Mouse (Mus musculus): ENCODE measurements around the gene Chac2. TPM values are rescaled to one million over a fixed set of nuclear protein-coding genes. Genes with fewer than 3 reads are reported as not detected.
A peak's percentile ranks its signal among the peaks of the same experiment; 100 is the strongest.
"Not testable (repeated sequence)": the region's sequence is repeated elsewhere in the genome, so short reads cannot be mapped to it uniquely, and the experiment has no call there.

Gene Chac2
- total RNA-seq (2021), result 1 to 10 TPM; 9.0 TPM
- long read RNA-seq, experiment 1, partial matches to known transcripts, result 0 of 6 reads
- long read RNA-seq, experiment 1, other reads (novel, unspliced or antisense), result 2 of 6 reads
- long read RNA-seq, experiment 2, partial matches to known transcripts, result 1 of 11 reads
- long read RNA-seq, experiment 2, other reads (novel, unspliced or antisense), result 4 of 11 reads

DNA sequence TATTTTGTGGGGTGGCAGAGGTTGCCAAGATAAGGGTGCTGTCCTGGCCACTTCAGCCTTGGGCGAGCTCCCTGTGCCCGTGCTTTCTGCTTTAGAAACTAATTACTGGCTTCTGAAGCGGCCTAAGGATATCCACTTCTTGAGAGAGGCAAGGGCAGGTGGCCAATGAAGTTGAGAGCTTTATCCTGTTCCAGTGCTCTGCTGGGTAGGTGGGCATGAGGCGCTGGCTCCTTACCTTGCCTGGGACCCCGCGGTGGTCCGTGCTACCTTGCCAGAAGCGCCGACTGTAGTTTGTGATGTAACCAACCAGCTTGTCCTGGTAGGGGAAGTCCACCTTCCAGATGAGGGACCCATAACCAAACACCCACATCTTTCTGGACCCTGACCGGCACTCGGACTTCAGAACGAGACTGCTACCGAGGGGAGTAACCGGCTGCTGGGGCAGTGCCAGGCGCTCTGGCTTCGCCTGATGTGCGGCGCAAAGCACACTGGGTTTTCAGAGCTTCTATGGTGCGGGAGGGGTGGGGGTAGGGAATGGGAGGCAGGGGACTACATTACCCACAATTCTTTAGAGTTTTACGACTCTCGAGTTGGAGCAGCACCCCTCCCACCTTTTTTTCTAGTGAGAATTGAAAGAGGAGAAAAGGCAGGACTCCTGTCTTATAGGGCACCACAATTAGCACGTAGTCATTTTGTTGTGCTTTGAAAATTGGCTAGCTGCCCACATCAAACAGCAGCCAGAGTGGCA lies at the start of gene Chac2:
TSS of gene Chac2 (minus strand) at position 474 of the 748 bp plus-strand sequence.
- DNase-seq (ENCODE audit: low spot score in 2 of 2), result peak; percentile 62 to 77

DNA sequence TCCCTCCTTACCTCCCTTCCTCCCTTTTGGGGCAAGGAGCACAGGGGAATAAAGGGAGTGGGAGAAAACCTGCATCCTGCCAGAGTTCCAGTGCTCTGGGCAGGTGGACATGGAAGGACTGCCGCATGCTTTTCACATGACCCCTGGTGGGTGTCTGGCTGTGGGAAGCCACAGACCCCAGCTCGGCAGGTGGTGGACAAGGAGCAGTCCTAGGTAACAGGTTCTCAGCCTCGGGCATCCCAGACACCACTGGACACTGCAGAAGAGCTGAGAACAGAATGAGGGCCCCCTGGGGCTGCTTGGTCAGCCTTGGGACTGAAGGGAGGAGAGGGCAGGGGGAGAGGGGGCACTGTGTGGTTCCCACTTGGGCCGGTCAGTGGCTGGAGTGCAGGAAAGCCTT lies 48.8 kb upstream of the Chac2 start:
- no peak for DNase-seq (ENCODE audit: low spot score in 2 of 2)

DNA sequence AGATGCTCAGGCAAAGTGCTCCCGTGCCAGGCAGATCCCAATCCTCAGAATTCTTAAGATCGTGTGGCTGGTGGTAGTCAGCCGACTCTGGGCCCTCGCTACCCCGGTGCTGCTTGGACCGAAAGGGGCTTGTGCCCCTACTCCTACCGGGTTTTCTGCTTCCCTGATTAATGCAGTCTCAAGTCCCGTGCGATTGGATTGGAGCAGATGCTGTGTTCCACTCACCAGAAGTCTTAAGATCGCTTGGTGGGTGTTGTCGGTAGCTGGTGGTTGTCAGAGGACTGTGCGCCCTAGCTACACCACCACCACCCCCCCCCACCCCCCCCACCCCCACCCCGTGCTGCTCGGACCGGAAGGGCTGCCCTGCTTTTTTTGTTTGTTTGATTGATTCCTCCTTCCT lies 31.3 kb upstream of the Chac2 start:
- not testable (repeated sequence) for DNase-seq (ENCODE audit: low spot score in 2 of 2)

DNA sequence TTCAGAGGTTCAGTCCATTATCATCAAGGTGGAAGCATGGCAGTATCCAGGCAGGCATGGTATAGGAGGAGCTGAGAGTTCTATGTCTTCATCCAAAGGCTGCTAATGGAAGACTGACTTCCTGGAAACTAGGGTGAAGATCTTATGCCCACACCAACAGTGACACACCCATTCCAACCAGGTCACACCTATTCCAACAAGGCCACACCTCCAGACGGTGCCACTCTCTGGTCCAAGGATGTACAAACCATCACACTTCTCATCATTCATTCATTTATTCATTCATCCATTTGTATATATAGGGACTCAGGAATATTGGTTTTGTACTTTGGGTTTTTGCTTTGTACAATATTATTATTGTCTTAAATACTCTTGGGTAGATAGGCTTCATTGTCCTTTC lies 23.5 kb upstream of the Chac2 start:
- DNase-seq (ENCODE audit: low spot score in 2 of 2), result not testable (repeated sequence)

DNA sequence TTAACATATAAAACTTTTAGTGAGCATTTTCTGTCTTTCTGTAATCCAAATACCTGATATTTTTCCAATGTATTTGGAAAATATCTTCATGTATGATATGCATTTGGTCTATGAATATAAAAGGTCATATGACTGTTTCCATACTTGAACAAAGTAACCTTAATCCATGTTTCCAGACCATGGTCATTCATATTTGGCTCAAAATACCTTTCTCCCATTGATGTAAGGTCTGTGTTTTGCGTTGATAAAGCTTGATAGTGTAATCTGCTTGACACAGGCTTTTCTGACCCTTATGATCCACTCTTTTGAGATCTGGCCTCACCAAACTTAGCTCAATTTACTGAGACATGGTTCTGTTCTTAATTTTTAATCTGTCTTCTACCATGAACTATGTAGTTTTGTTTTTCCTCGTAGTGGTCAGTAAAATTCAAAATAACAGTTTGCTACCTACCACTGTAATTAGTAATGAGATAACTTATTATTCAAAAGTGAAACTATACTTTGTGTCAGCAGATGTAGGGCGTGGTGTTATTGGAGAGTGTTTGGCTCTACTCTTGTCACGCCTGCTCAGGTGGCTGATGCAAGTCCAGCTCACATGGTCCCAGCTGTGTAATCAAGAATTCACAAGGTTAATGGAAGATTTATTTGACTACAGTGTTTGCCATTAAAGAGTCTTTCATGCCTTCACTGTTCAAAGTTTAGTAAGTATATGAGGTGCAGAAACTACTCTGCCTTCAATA lies 15.2 kb upstream of the Chac2 start:
- no peak for DNase-seq (ENCODE audit: low spot score in 2 of 2)

DNA sequence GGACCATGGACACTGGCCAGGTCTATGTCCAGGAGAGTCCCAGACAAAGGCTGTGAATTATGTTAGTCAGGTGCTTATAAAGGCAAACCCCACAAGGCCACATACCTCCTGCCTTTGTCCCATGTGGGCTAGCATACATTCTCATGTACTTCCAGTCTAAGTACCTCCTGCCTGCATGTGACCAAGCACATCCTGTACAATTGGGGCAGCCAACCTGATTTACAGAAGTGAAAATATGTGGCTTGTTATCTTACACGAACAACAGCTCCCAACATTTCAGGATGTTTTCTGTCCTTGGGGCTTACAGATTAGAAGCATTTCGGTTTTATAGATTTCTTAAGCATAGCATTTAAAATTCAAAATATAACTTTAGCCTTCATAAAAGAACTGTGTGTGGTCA lies 13.9 kb upstream of the Chac2 start:
- DNase-seq (ENCODE audit: low spot score in 2 of 2), result no peak

DNA sequence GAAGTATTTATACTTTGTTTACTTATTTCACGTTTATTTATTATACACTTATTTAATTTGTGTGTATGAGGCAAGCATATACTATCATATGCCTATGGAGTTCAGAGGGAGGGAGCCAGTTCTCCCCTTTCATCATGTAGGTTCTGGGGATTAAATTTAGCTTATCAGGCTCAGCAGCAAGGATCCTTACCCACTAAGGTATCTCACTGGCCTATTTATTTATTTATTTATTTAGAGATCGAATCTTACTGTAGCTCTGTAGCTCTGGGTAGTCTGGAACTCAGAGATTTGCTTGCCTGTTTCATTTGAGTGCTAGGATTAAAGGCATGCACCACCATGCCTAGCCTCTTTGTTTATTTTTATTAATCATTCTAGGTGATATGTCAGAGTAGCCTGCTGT lies 12.6 kb upstream of the Chac2 start:
- DNase-seq (ENCODE audit: low spot score in 2 of 2), result no peak

DNA sequence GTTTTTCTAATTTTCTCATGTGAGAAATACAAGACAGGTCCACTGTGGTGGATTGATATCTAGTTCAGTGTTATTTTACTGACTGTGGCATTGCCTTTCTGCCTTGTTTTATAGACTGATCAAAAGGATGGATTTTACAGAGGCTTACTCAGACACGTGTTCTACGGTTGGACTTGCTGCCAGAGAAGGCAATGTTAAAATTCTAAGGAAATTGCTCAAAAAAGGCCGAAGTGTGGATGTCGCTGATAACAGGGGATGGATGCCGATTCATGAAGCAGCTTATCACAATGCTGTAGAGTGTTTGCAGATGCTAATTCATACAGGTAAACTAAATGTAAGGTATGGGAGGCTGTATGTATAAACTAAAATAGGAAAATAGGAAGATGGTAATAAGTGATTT lies 12.0 kb upstream of the Chac2 start:
- DNase-seq (ENCODE audit: low spot score in 2 of 2), result no peak

DNA sequence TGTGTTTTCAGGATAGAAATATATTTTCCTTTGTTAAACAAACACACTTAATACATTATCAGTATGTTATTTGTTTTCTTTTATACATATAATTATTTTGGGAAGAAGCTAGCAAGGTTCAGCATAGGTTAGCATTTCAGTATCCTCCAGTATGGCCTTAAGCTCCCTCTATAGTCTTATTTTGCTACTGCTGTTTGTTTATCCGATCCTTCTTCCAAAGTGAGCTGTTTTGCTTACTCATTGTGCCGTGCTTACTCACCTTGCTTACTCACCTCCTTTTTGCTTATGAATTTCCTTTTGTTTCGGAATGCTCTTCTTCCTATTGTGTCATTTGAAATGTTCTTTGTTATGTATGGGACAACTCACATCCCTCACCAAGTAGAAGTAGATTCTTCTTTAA lies 10.5 kb upstream of the Chac2 start:
- no peak for DNase-seq (ENCODE audit: low spot score in 2 of 2)

DNA sequence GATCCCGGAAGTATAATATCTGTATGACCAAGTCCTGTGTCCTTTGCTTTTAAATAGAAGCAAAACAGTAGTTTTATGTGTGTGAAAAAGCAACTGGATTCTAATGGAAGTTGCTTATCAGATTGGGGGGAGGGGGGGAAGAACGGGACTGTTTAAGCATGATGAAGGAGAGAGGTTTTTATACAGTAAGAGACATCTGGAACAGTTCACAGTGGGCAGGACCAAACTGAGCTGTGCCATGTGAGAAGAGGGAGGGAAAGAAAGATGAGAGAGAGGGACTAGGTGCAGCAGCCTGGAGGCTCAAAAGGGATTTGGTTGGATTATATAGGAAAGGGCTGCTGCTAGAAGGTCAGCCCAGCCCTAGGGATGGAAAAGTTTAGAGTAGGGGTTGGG lies 471 bp upstream of the Chac2 start:
- DNase-seq (ENCODE audit: low spot score in 2 of 2), result no peak

DNA sequence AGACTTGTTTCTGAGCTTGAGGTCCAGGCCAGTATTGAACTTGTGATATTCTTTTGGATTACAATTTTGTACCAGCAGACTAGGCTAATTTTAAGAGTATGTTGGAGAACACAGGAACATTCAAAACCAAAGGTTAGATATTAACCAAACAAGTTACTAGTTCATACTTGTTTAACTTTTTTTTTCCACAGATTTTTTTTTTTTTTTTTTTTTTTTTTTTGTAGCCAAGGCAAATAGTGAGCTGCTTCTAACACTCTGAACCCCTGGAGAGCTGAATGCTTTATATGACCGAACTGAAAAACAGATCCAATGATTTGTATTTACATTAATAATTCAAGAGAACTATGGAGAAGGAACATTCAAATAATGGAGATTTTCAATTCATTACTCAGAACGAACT lies 913 bp downstream of the Chac2 start:
- no peak for DNase-seq (ENCODE audit: low spot score in 2 of 2)

DNA sequence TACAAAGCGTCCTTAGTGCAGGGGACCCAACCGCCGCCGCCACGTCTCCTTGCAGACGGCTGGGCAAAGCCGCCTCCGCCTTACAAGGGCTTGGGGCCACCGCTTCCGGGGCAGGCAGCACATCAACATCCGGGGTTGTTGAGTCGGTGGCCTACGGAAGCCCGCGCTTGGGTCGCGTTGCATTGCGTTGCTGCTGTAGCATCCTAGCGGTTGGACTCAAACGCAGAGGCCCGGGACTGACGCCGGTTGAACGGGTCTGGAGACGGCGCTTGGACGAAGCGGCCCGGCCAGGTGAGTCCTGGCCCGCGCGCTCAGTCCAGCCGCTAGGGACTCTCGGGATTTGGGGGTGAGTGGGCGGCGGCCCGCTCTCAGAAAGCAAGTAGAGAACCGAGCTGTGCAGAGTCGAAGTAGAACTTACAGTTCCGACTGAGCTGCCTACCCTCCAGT lies 31.8 kb downstream of the Chac2 start, which contains the start of gene Erlec1:
TSS of gene Erlec1 (minus strand) at position 57 of the 447 bp plus-strand sequence.
- DNase-seq (ENCODE audit: low spot score in 2 of 2), result peak; percentile 62 to 72

DNA sequence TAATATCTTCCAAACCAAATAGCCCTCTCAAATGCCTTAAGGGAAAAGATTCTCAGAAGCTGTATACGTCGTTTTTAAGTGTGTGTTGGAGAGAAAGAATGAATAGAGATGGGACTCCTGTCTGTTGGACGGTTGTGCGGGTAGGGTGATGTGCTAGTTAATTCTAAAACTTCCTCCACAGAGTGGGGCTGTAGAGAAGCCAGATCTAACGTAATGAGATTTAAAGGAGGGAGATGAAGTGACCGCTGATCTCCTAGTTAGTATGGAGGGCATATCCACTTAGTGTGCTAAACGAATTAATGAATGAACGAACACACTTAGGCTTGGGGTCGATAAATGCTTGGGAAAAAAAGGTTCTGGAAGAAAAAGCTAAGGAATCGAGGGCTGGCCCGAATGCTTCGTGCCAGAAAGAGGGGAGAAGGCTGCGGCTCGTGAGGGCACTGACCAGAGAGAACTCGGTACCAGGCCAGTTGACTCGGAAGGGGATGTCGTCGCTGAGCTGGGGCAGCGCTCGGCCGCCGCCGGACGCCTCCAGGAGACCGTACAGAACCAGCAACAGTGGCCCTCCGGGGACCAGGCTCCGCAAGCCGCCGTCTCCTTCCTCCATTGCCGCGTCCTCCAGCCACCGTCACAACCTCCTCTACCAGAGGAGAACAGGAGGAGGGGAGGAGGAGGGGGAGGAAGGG lies 32.5 kb downstream of the Chac2 start:
- peak; percentile 9 to 20 for DNase-seq (ENCODE audit: low spot score in 2 of 2)

DNA sequence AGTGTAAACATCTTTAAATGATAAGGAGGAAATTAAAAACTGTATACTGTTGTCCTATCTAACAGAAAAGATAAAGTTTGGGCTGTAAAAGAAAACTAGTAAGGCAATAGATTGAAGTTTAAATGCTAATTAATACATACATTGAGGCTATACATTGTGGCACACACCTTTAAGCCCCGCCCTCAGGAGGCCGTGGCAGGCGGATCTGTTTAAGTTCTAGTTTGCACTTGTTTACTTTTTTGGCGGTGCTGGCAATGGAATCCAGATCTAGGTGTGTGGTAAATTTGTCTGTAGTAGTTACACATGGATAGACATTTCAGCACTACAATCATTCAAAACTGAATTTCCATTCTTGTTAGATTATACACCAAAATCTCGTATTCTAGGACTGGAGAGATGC lies 33.3 kb downstream of the Chac2 start:
- no peak for DNase-seq (ENCODE audit: low spot score in 2 of 2)

DNA sequence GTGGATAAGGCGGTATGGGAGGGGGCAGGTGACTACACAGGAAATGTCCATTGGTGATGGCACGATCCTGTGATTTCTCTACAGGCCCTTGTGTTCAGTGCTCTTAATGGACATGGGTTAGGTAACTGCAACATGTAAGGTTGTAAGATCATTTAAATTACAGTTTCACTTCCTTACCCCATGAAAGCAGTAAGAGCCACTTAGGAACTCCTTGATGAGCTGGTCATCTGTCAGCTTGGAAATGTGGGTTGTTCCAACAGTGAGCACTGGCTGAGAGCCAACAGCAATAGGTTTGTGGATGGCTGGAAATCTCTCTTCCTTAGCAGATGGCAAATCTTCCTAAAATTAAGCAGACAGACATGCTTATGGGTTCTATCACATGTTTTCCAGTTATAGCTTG lies 42.6 kb downstream of the Chac2 start:
- no peak for DNase-seq (ENCODE audit: low spot score in 2 of 2)

DNA sequence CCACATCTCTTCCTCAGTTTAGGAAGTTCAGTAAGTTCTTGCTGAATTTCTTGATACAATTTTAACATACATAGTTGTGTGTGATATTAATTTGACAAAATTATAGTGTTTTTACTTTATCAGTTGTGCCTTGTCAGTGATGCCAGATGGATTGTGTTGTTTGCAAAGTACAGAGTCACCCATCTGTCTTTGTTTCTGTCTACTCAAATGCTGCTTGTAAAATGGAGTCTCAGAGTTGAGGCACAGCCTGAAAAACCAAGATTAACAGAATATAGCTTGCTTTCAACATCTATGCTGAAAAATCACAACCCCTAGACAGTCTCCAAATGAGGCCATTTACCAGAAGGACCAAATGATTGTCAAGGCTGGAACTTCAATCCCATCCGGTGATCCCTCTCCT lies 57.7 kb downstream of the Chac2 start:
- DNase-seq (ENCODE audit: low spot score in 2 of 2), result no peak

DNA sequence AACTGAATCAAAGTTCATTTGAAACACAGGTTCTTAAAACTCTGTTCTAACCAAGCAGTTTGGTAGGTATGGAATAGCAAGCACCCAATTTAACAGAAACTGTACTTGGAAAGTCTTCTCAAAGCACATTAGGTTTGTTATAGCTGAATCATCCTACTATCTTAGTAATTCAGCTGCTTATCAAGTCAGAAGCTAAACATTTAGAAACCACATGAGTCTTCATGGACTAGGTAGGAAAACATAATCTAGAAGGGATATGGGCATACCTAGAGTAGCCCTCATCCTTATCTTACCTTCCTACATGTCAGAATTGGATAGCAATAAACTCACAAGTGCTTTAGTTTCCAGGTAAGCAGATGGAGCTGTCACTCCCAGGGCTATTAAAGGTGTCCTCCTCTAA lies 58.1 kb downstream of the Chac2 start:
- DNase-seq (ENCODE audit: low spot score in 2 of 2), result no peak
